Mouse (Mus musculus) fat pad, adult 2 months (tissue): ENCODE measurements around the gene Zdhhc19.

Source experiments
- DNase-seq: peaks from one replicate; pipeline ENCODE4 v3.0.0-alpha.2; 2011; ENCODE audit warnings: low read depth, low spot score; ENCODE audit errors: extremely low read depth

Zdhhc19 gene

GRCm38 (mm10) chr16:32495965-32496364, at the start of gene Zdhhc19:
Gene Zdhhc19 (plus strand): TSS chr16:32496265.
- DNase-seq = no peak

- no peak for DNase-seq
Measured at GRCm38 (mm10) chr16:32446563-32447138, 49.4 kb upstream of the Zdhhc19 start.

GRCm38 (mm10) chr16:32449665-32450064, 46.4 kb upstream of the Zdhhc19 start:
- no peak for DNase-seq

GRCm38 (mm10) chr16:32450133-32450532, 45.9 kb upstream of the Zdhhc19 start:
- DNase-seq = no peak

- DNase-seq = no peak
Measured at GRCm38 (mm10) chr16:32453102-32453501, 43.0 kb upstream of the Zdhhc19 start.

GRCm38 (mm10) chr16:32454646-32455045, 41.4 kb upstream of the Zdhhc19 start:
- no peak for DNase-seq

- DNase-seq = no peak
Measured at GRCm38 (mm10) chr16:32456086-32456485, 40.0 kb upstream of the Zdhhc19 start.

GRCm38 (mm10) chr16:32456761-32457160, 39.3 kb upstream of the Zdhhc19 start:
- DNase-seq = no peak

GRCm38 (mm10) chr16:32457589-32458386, 38.3 kb upstream of the Zdhhc19 start:
- DNase-seq = no peak

GRCm38 (mm10) chr16:32460518-32460917, 35.5 kb upstream of the Zdhhc19 start:
- DNase-seq = no peak

GRCm38 (mm10) chr16:32461713-32462112, 34.4 kb upstream of the Zdhhc19 start:
- no peak for DNase-seq

- DNase-seq = no peak
Measured at GRCm38 (mm10) chr16:32462950-32463349, 33.1 kb upstream of the Zdhhc19 start.

GRCm38 (mm10) chr16:32463426-32463825, 32.6 kb upstream of the Zdhhc19 start:
- no peak for DNase-seq

GRCm38 (mm10) chr16:32464908-32465307, 31.2 kb upstream of the Zdhhc19 start:
- no peak for DNase-seq

GRCm38 (mm10) chr16:32468488-32468887, 27.6 kb upstream of the Zdhhc19 start:
- DNase-seq = no peak

GRCm38 (mm10) chr16:32469404-32470105, 26.5 kb upstream of the Zdhhc19 start:
- DNase-seq = no peak

GRCm38 (mm10) chr16:32472276-32473015, 23.6 kb upstream of the Zdhhc19 start:
- no peak for DNase-seq

- no peak for DNase-seq
Measured at GRCm38 (mm10) chr16:32477315-32477714, 18.8 kb upstream of the Zdhhc19 start.

- DNase-seq = no peak
Measured at GRCm38 (mm10) chr16:32479415-32479814, 16.6 kb upstream of the Zdhhc19 start.

- DNase-seq = no peak
Measured at GRCm38 (mm10) chr16:32484431-32484871, 11.6 kb upstream of the Zdhhc19 start.

GRCm38 (mm10) chr16:32485209-32485608, 10.9 kb upstream of the Zdhhc19 start:
- no peak for DNase-seq
